Mouse (Mus musculus): ENCODE measurements at regions not wholly inside any gene's neighbourhood (a gene's known extent, or its start where the extent isn't known, plus 50 kb on each side); places are given as distances from the start of the nearest gene placed in this dataset.

GRCm38 (mm10) chr2:48718261-48718660, 95.6 kb upstream of the Acvr2a start:
- DNase-seq (ENCODE audit: extremely low spot score, low spot score) = no peak

- no peak for DNase-seq (ENCODE audit: extremely low spot score, low spot score)
These were observed 83.1 kb upstream of the Acvr2a start for GRCm38 (mm10) chr2:48730780-48731179.

- DNase-seq (ENCODE audit: extremely low spot score, low spot score) = no peak
These were observed 80.0 kb upstream of the Acvr2a start for GRCm38 (mm10) chr2:48733936-48734335.

- no peak for DNase-seq (ENCODE audit: extremely low spot score, low spot score)
These were observed 79.4 kb upstream of the Acvr2a start for GRCm38 (mm10) chr2:48734521-48734920.

GRCm38 (mm10) chr2:48736312-48736711, 77.6 kb upstream of the Acvr2a start:
- no peak for DNase-seq (ENCODE audit: extremely low spot score, low spot score)
